Comparison of ENCODE assay signal across 21 mouse cellular contexts in the genomic region with DNA sequence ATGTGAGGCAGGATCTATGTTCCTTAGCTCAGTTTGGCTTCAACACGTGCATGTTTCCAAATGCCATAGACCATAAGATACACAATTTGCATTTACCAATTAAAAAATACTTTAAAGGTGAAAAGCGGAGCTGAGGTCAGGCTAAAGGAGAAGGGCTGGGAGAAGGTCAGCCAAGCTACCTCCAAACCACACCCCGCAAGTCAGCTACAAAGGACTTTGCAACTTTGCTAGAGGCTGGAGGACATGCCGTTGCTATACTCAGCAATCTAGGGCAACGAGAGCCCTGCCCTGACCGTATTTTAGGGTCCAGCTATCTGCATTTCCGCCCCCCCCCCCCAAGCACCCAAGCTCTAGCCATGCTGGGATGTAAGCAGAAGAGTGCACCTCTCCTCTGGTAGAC.
"Had no signal": no experiment of that assay in that cellular context is flagged by ENCODE, and none has a peak within 500 bp of the region (broad histone marks: within the 10 kb centered on the region; RNA-seq: fewer than 3 reads in every experiment).

No protein-coding gene starts in this region.

- H3K36me3 ChIP-seq: heart, embryonic 13.5 days; heart, embryonic 15.5 days; hindbrain, embryonic 13.5 days; hindbrain, embryonic 15.5 days; kidney, embryonic 15.5 days; limb, embryonic 13.5 days; limb, embryonic 15.5 days; liver, embryonic 12.5 days had no signal

- DNase-seq: gastrocnemius, postnatal 14 days; gastrocnemius, postnatal 36 days; heart, adult 11 months; heart, adult 2 months; heart, postnatal 14 days; heart, postnatal 36 days; layer of hippocampus, adult 9-11 months; layer of hippocampus, postnatal 36 days; left cerebral cortex, postnatal 4 days; lung, adult 18-20 months had no signal

- H3K27me3 ChIP-seq: heart, embryonic 13.5 days; heart, embryonic 15.5 days; hindbrain, embryonic 13.5 days; hindbrain, embryonic 15.5 days; kidney, embryonic 15.5 days; limb, embryonic 13.5 days; limb, embryonic 15.5 days had no signal

- H3K27ac ChIP-seq: heart, adult 2 months; heart, embryonic 13.5 days; heart, embryonic 15.5 days; hindbrain, embryonic 13.5 days; hindbrain, embryonic 15.5 days; hindbrain, postnatal 0 days; kidney, postnatal 0 days; limb, embryonic 13.5 days; limb, embryonic 15.5 days; liver, embryonic 12.5 days; liver, embryonic 14.5 days had no signal

- H3K4me1 ChIP-seq: hindbrain, embryonic 15.5 days; liver, embryonic 12.5 days had no signal

- H3K9me3 ChIP-seq: heart, embryonic 13.5 days; heart, embryonic 15.5 days; hindbrain, embryonic 13.5 days; hindbrain, embryonic 15.5 days; kidney, embryonic 15.5 days; limb, embryonic 13.5 days; limb, embryonic 15.5 days; liver, embryonic 12.5 days had no signal

- H3K4me3 ChIP-seq: heart, adult 2 months; heart, embryonic 13.5 days; heart, embryonic 15.5 days; hindbrain, embryonic 13.5 days; hindbrain, embryonic 15.5 days; kidney, embryonic 15.5 days; limb, embryonic 13.5 days; limb, embryonic 15.5 days; liver, embryonic 12.5 days had no signal
